Mouse (Mus musculus) cortical plate, adult 2 months (tissue): ENCODE measurements at regions not wholly inside any gene's neighbourhood (a gene's known extent, or its start where the extent isn't known, plus 50 kb on each side); places are given as distances from the start of the nearest gene placed in this dataset.

Experiments used
- CTCF ChIP-seq: fragments of 200-500 bp; IDR thresholded peaks from 2 replicates; pipeline ENCODE4 v1.5.1; 2011; ENCODE audit warnings: mild to moderate bottlenecking, control low read depth, low read length; ENCODE audit not compliant: insufficient read depth; ENCODE audit errors: extremely low read depth
- POLR2A ChIP-seq: fragments of 200-500 bp; IDR thresholded peaks from 2 replicates; pipeline ENCODE4 v1.6.1; 2011; ENCODE audit warnings: mild to moderate bottlenecking, low read length, control low read depth; ENCODE audit not compliant: insufficient read depth; ENCODE audit errors: extremely low read depth

DNA sequence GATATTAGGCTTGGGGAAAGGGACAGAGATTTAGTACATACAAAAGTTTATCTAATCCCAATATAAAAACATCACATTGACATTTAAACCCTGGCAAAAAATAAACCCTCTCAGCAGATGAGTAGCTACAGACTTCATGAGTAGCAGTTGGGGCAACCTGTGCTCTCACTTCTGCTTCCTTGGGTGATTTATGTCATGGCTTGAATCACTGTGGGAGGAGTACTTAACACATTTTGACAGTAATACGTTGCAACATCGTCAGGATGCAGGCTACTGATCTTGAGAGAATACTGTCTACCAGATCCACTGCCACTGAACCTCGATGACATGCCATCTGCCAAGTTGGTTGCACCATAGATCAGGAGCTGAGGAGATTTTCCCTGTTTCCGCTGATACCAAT lies 1299.0 kb upstream of the Tacstd2 start:
- TF ChIP-seq POLR2A (no peak), CTCF (no peak)
